Mouse (Mus musculus): Measurements from ENCODE around the gene Gpx4. TPM values are rescaled to one million over a fixed set of nuclear protein-coding genes. Genes with fewer than 3 reads are reported as not detected.

The Gpx4 gene
- polyA plus RNA-seq, 1 experiment: 964 TPM

DNA sequence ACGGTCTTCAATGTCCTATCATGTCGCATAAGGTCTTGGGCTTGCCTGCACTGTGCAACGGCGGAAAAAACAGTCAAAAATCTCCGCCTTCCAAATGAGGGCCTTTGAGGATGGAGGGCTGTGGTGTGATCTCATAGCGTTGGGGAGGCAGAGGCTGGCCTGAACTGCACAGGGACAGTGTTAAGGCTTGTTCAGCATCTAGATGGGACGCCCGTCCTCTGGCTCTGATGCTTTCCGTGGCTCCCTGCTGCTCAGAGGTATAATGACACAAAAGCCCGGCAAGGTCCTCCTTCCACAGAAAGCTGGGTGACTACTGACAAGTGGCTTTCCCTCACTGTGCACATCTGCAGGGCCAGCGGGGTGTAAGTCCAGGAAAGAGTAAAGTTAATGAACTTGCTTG, 26.8 kb upstream of the Gpx4 start:
- 36% methylated on average over 11 of the region's 11 CpGs for WGBS
- no peak overlapping the region for H3K27ac ChIP-seq (ENCODE audit: insufficient read depth, low read length)
- TF ChIP-seq POLR2A (IDR thresholded peaks at IDR 0.05; ENCODE audit: borderline replicate concordance, insufficient read depth, low read length) (no peak), CTCF (IDR thresholded peaks at IDR 0.05; ENCODE audit: borderline replicate concordance, insufficient read depth, low read depth, low read length) (no peak)

DNA sequence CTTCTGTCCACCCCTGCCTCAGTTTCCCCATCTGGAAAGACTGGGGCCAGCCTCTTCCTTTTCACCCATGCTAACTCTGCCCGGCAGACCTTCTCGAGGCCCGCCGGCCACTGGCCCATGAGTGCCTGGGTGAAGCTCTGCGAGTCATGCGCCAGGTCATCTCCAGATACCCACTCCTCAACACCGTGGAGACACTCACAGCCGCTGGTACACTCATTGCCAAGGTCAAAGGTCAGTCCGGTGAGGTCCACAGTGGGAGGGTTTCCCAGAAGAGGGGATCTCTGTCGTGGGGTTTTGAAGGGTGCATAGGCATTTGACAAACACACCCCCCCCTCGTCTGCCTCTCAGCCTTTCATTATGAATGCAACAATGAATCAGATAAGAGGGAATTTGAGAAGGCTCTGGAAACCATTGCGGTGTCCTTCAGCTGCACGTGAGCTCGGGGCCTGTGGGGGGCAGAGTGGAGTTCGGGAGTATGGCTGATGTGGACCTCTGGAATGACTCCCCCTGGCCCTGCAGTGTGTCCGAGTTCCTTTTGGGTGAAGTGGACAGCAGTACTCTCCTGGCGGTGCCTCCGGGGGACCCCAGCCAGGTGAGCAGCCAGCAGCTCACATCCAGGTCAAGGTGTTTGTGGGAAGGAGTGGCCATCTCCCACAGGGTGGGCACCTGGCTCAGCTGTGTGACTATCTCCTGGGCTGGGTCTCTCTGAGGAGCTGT, 26.2 kb upstream of the Gpx4 start:
- DNase-seq: no peak
- no peak overlapping the region for H3K27ac ChIP-seq (ENCODE audit: insufficient read depth, low read length)
- TF ChIP-seq CTCF (IDR thresholded peaks at IDR 0.05; ENCODE audit: borderline replicate concordance, insufficient read depth, low read depth, low read length): no peak
- no peak for TF ChIP-seq POLR2A (IDR thresholded peaks at IDR 0.05; ENCODE audit: borderline replicate concordance, insufficient read depth, low read length)
- H3K4me1 ChIP-seq (ENCODE audit: control insufficient read depth, insufficient read depth, low read length): no peaks in the 10 kb centered on the region
- H3K27me3 ChIP-seq (ENCODE audit: control insufficient read depth, insufficient read depth, low read length): no peaks in the 10 kb centered on the region
- no peak overlapping the region for H3K4me3 ChIP-seq (replicated peaks; ENCODE audit: insufficient read depth, low read depth, low read length)
- WGBS: 81% methylated on average over 18 of the region's 18 CpGs

More for the DNA sequence above, 26.8 kb upstream of the Gpx4 start:
- Histone ChIP-seq H3K27me3 (ENCODE audit: control insufficient read depth, insufficient read depth, low read length) (no peaks in the 10 kb centered on the region), H3K4me1 (ENCODE audit: control insufficient read depth, insufficient read depth, low read length) (no peaks in the 10 kb centered on the region), H3K4me3 (replicated peaks; ENCODE audit: insufficient read depth, low read depth, low read length) (no peak overlapping the region)
- no peak for DNase-seq

DNA sequence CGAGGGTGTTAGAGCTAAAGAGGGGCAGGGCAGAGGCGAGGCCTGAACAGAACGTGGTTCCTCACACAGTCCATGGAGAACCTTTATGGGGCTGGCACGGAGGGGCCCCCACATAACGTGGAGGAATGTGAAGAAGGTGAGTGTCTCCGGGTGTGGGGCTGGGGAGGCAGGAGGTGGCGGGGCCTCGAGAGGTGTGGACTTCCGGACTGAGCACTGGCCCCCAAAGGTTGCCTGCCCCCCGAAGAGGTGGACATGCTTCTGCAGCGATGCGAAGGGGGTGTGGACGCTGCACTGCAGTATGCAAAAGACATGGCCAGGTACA, 25.7 kb upstream of the Gpx4 start:
- H3K4me1 ChIP-seq (ENCODE audit: control insufficient read depth, insufficient read depth, low read length): no peaks in the 10 kb centered on the region
- H3K4me3 ChIP-seq (replicated peaks; ENCODE audit: insufficient read depth, low read depth, low read length): no peak overlapping the region
- no peak for DNase-seq
- H3K27ac ChIP-seq (ENCODE audit: insufficient read depth, low read length): no peak overlapping the region
- 89% methylated on average over 13 of the region's 13 CpGs for WGBS
- TF ChIP-seq POLR2A (IDR thresholded peaks at IDR 0.05; ENCODE audit: borderline replicate concordance, insufficient read depth, low read length): no peak
- no peak for TF ChIP-seq CTCF (IDR thresholded peaks at IDR 0.05; ENCODE audit: borderline replicate concordance, insufficient read depth, low read depth, low read length)
- no peaks in the 10 kb centered on the region for H3K27me3 ChIP-seq (ENCODE audit: control insufficient read depth, insufficient read depth, low read length)

DNA sequence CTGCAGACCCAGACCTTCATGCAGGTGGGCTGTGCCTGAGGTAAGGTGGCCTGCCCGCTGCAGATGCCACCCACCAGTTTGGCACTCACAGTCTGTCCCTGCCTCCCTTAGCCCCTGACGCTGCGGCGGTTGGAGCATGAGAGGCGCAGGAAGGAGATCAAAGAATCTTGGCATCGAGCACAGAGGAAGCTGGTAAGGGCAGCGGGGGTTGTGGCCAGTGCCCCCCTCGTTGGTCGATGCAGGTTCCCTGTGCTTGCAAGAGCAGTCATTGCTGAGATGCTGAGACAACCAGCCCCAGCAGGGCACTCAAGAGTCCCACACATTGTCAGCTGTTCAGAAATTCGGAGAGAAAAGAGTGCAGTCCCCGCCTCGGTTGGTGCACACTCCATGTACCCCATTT, 24.8 kb upstream of the Gpx4 start:
- no peaks in the 10 kb centered on the region for H3K4me1 ChIP-seq (ENCODE audit: control insufficient read depth, insufficient read depth, low read length)
- no peak for DNase-seq
- WGBS: 42% methylated on average over 12 of the region's 12 CpGs
- no peak overlapping the region for H3K27ac ChIP-seq (ENCODE audit: insufficient read depth, low read length)
- H3K27me3 ChIP-seq (ENCODE audit: control insufficient read depth, insufficient read depth, low read length): no peaks in the 10 kb centered on the region
- H3K4me3 ChIP-seq (replicated peaks; ENCODE audit: insufficient read depth, low read depth, low read length): no peak overlapping the region
- TF ChIP-seq CTCF (IDR thresholded peaks at IDR 0.05; ENCODE audit: borderline replicate concordance, insufficient read depth, low read depth, low read length) (no peak), POLR2A (IDR thresholded peaks at IDR 0.05; ENCODE audit: borderline replicate concordance, insufficient read depth, low read length) (no peak)

DNA sequence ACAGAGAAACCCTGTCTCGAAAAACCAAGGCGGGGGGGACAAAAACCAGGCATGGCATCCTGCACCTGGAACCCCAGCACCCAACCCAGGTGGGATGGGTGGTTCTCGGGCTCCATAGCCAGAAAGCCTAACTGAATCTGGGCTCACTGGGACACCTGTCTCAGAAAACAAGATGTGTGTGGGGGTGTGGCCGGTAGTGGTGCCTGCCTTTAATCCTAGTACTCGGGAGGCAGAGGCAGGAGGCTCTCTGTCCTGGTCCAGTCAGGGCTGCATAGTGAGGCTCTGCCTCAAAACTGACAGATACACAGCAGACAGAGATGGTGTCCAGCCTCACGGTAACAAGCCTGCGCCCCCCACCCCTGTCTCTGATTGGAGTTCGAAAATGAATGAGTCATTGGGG, 24.2 kb upstream of the Gpx4 start:
- no peaks in the 10 kb centered on the region for H3K27me3 ChIP-seq (ENCODE audit: control insufficient read depth, insufficient read depth, low read length)
- H3K4me3 ChIP-seq (replicated peaks; ENCODE audit: insufficient read depth, low read depth, low read length): no peak overlapping the region
- no peak overlapping the region for H3K27ac ChIP-seq (ENCODE audit: insufficient read depth, low read length)
- no peak for DNase-seq
- no peak for TF ChIP-seq CTCF (IDR thresholded peaks at IDR 0.05; ENCODE audit: borderline replicate concordance, insufficient read depth, low read depth, low read length)
- TF ChIP-seq POLR2A (IDR thresholded peaks at IDR 0.05; ENCODE audit: borderline replicate concordance, insufficient read depth, low read length): no peak
- no peaks in the 10 kb centered on the region for H3K4me1 ChIP-seq (ENCODE audit: control insufficient read depth, insufficient read depth, low read length)
- 87% methylated on average over 8 of the region's 8 CpGs for WGBS

DNA sequence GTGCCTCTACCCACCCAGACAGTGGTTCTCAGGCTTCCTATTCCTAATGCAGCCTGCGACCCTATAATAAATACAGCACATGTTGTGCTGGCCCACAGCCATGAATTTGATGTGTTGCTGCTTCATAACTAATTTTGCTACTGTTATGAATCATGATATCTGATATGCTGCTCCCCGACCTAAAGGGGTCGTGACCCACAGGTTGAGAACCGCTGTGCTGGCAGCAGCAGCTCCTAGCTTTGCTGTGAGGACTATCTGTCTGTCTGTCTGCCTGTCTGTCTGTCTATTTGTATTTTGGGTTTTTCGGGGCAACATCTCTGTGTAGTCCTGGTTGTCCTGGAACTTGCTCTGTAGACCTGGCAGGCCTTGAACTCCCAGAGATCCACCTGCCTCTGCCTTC, 23.2 kb upstream of the Gpx4 start:
- no peak overlapping the region for H3K27ac ChIP-seq (ENCODE audit: insufficient read depth, low read length)
- H3K4me1 ChIP-seq (ENCODE audit: control insufficient read depth, insufficient read depth, low read length): no peaks in the 10 kb centered on the region
- H3K27me3 ChIP-seq (ENCODE audit: control insufficient read depth, insufficient read depth, low read length): no peaks in the 10 kb centered on the region
- H3K4me3 ChIP-seq (replicated peaks; ENCODE audit: insufficient read depth, low read depth, low read length): no peak overlapping the region
- WGBS: 55% methylated on average over 5 of the region's 5 CpGs
- no peak for DNase-seq
- TF ChIP-seq POLR2A (IDR thresholded peaks at IDR 0.05; ENCODE audit: borderline replicate concordance, insufficient read depth, low read length): no peak
- no peak for TF ChIP-seq CTCF (IDR thresholded peaks at IDR 0.05; ENCODE audit: borderline replicate concordance, insufficient read depth, low read depth, low read length)

DNA sequence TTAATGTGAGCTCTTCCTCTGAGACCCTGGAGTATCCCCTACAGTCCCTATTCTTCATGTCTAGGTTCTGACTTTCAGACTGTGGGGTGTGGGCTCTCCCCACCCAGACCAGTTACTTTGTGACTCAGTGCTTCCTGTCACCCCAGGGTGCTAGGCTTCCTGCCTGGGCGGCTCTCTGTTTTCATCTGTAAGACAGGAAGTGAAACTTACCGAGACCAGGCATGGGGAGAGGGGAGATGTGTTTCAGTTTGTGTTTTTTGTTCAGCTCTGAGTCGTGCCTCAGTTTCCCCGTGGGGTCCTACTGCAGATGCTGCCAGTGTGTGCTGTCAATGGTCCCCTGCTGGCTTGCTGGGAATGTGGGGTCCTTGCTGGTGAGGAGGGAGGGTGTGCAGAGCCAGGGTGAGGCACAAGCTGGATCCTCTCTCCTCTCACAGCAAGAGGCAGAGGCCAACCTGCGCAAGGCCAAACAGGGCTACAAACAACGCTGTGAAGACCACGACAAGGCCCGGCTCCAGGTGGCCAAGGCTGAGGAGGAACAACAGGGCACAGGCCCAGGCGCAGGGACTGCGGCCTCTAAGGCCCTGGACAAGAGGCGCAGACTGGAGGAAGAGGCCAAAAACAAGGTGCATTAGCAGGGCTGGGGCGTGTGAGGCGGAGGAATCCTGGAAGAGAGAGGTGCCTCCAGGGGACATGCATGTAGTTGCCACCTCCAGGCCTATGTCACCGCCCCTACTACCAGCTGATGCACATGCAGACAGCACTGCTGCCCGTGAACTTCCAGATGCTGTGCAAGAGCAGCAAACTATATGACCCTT, 22.5 kb upstream of the Gpx4 start:
- no peak overlapping the region for H3K27ac ChIP-seq (ENCODE audit: insufficient read depth, low read length)
- H3K27me3 ChIP-seq (ENCODE audit: control insufficient read depth, insufficient read depth, low read length): no peaks in the 10 kb centered on the region
- WGBS: 71% methylated on average over 15 of the region's 15 CpGs
- H3K4me3 ChIP-seq (replicated peaks; ENCODE audit: insufficient read depth, low read depth, low read length): no peak overlapping the region
- TF ChIP-seq CTCF (IDR thresholded peaks at IDR 0.05; ENCODE audit: borderline replicate concordance, insufficient read depth, low read depth, low read length) (no peak), POLR2A (IDR thresholded peaks at IDR 0.05; ENCODE audit: borderline replicate concordance, insufficient read depth, low read length) (no peak)
- no peaks in the 10 kb centered on the region for H3K4me1 ChIP-seq (ENCODE audit: control insufficient read depth, insufficient read depth, low read length)
- DNase-seq: no peak

DNA sequence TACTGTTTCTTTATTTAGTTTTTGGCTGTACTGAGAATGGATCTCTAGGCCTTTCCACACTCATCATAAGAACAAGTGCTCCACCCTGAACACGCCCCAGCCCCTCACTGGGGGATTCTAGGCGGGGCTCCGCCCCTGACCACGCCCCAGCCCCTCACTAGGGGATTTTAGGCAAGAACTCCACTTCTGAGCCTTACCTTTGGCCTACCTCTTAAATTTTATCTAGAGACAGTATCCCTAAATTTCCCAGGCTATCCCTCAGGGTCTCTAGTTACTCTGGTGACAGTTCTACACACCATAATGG, 22.0 kb upstream of the Gpx4 start:
- H3K4me3 ChIP-seq (replicated peaks; ENCODE audit: insufficient read depth, low read depth, low read length): no peak overlapping the region
- no peak for TF ChIP-seq CTCF (IDR thresholded peaks at IDR 0.05; ENCODE audit: borderline replicate concordance, insufficient read depth, low read depth, low read length)
- TF ChIP-seq POLR2A (IDR thresholded peaks at IDR 0.05; ENCODE audit: borderline replicate concordance, insufficient read depth, low read length): no peak
- no peaks in the 10 kb centered on the region for H3K4me1 ChIP-seq (ENCODE audit: control insufficient read depth, insufficient read depth, low read length)
- DNase-seq: no peak
- 47% methylated on average over 4 of the region's 4 CpGs for WGBS
- H3K27me3 ChIP-seq (ENCODE audit: control insufficient read depth, insufficient read depth, low read length): no peaks in the 10 kb centered on the region
- H3K27ac ChIP-seq (ENCODE audit: insufficient read depth, low read length): no peak overlapping the region

All from cerebellum, adult 2 months (tissue).